Mouse (Mus musculus) forebrain, embryonic 11.5 days (tissue): ENCODE measurements around the gene Hist1h2bg. TPM values are rescaled to one million over a fixed set of nuclear protein-coding genes. Genes with fewer than 3 reads are reported as not detected.
"Not testable (repeated sequence)": the region's sequence is repeated elsewhere in the genome, so short reads cannot be mapped to it uniquely, and the experiment has no call there.

ENCODE experiments used
- ATAC-seq: fragments of 200-750 bp; cut with Nextera tagmentation; replicated peaks from 2 replicates; pipeline ENCODE4 v1.8.0; 2017; ENCODE audit warnings: moderate TSS enrichment; ENCODE audit not compliant: low FRiP score
- DNase-seq: peaks from one replicate; pipeline ENCODE4 v3.0.0-alpha.2; 2017; ENCODE audit warnings: low spot score
- H3K27ac ChIP-seq: fragments of 300-500 bp; sonication (generic); 2 replicates; pipeline ENCODE4 v1.5.1; 2014; ENCODE audit warnings: low read depth, low read length
- H3K27me3 ChIP-seq: fragments of 300-500 bp; sonication (generic); 2 replicates; pipeline ENCODE4 v1.6.1; 2014; ENCODE audit warnings: mild to moderate bottlenecking, low read length, mixed read lengths; ENCODE audit not compliant: control insufficient read depth, insufficient read depth
- H3K36me3 ChIP-seq: fragments of 300-500 bp; sonication (generic); 2 replicates; pipeline ENCODE4 v1.6.1; 2014; ENCODE audit warnings: mild to moderate bottlenecking, low read length, moderate library complexity, mixed read lengths; ENCODE audit not compliant: control insufficient read depth, insufficient read depth
- H3K4me1 ChIP-seq: fragments of 300-500 bp; sonication (generic); replicated peaks from 2 replicates; pipeline ENCODE4 v1.6.1; 2014; ENCODE audit warnings: low read length, mixed read lengths; ENCODE audit not compliant: control insufficient read depth, insufficient read depth
- H3K4me2 ChIP-seq: fragments of 300-500 bp; sonication (generic); 2 replicates; pipeline ENCODE4 v1.6.1; 2014; ENCODE audit warnings: low read depth, mild to moderate bottlenecking, low read length, moderate library complexity, mixed read lengths; ENCODE audit not compliant: severe bottlenecking
- H3K4me3 ChIP-seq: fragments of 300-500 bp; sonication (generic); 2 replicates; pipeline ENCODE4 v1.5.1; 2014; ENCODE audit warnings: low read depth, low read length
- H3K9ac ChIP-seq: fragments of 300-500 bp; sonication (generic); 2 replicates; pipeline ENCODE4 v1.6.1; 2014; ENCODE audit warnings: low read length
- H3K9me3 ChIP-seq: fragments of 300-500 bp; sonication (generic); 2 replicates; pipeline ENCODE4 v1.6.1; 2016; ENCODE audit warnings: low read length, mixed read lengths; ENCODE audit not compliant: control insufficient read depth
- WGBS: fragments of 180-500 bp; shearing (Covaris S2); extraction: QIAGEN DNeasy Blood & Tissue Kit; methylation state at CpG from one replicate; pipeline ENCODE4 v1.1.7; 2014; 5-methylcytosine and 5-hydroxymethylcytosine counted together
- polyA plus RNA-seq: library from polyadenylated mRNA; unstranded; fragments of >200 nt; fragmentation: Nextera tagmentation; extraction: Ambion mirVana; gene quantifications from 2 replicates; pipeline ENCODE4 v1.2.1, GENCODE M21; 2014

Gene Hist1h2bg
- polyA plus RNA-seq, 1 experiment from 2014 or later = 7.4 TPM

GRCm38 (mm10) chr13:23536076-23536822 lies 34.9 kb upstream of the Hist1h2bg start:
- H3K36me3 ChIP-seq = no peaks in the 10 kb centered on the region
- WGBS = 25% methylated on average over 7 of the region's 7 CpGs
- H3K27ac ChIP-seq = peak overlapping the region; percentile 99
- H3K27me3 ChIP-seq = no peaks in the 10 kb centered on the region
- H3K9ac ChIP-seq = peak overlapping the region; percentile 79
- ATAC-seq = no peak
- H3K9me3 ChIP-seq = no peaks in the 10 kb centered on the region
- H3K4me2 ChIP-seq = peak overlapping the region; percentile 76
- H3K4me1 ChIP-seq = peaks cover 3% of the 10 kb centered on the region
- H3K4me3 ChIP-seq = peak overlapping the region; percentile 57
- peak; percentile 45 for DNase-seq

- DNase-seq (peak; percentile 50), ATAC-seq (no peak)
- peaks cover 3% of the 10 kb centered on the region for H3K4me1 ChIP-seq
- H3K27me3 ChIP-seq = no peaks in the 10 kb centered on the region
- H3K4me3 ChIP-seq = peak overlapping the region; percentile 57; the same call in 1 of the 2 replicates
- H3K27ac ChIP-seq = 0 out of 2 replicates have a peak overlapping the region, but pooled peaks have one; percentile 99
- H3K9ac ChIP-seq = peak overlapping the region; percentile 16; the same call in 1 of the 2 replicates
- H3K9me3 ChIP-seq = no peaks in the 10 kb centered on the region
- no peaks in the 10 kb centered on the region for H3K36me3 ChIP-seq
- H3K4me2 ChIP-seq = peak overlapping the region; percentile 76
- 74% methylated on average over 3 of the region's 3 CpGs for WGBS
Measured at GRCm38 (mm10) chr13:23537006-23537710, 34.0 kb upstream of the Hist1h2bg start.

DNA sequence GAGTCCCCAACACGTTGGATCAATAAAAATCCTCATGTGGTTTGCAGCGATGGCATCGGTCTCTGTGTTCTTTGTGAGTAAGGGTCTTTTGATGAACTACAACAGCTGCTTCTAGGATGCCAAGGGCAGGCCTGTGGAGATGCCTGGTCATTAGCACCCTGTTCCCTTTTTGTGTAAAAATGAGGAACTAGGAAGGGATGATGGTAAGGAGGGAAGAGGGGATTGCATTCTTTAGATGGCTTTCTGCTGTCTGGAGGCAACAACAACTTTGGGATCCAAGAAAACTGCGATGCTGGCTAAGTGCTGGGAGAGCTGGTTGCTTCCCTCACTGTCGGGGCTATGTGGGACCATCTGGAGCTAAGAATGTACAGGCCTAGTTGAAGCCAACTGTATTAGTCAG lies 32.9 kb upstream of the Hist1h2bg start:
- Histone ChIP-seq H3K9me3 (no peaks in the 10 kb centered on the region), H3K9ac (no peak overlapping the region), H3K4me2 (no peak overlapping the region), H3K4me1 (no peaks in the 10 kb centered on the region; the same call in none of the 2 replicates), H3K27ac (no peak overlapping the region), H3K4me3 (no peak overlapping the region), H3K27me3 (no peaks in the 10 kb centered on the region), H3K36me3 (no peaks in the 10 kb centered on the region)
- ATAC-seq = no peak
- WGBS = 77% methylated on average over 5 of the region's 5 CpGs
- DNase-seq = peak; percentile 46

GRCm38 (mm10) chr13:23539821-23540220 lies 31.4 kb upstream of the Hist1h2bg start:
- not testable (repeated sequence) for H3K27ac ChIP-seq, H3K9me3 ChIP-seq, H3K4me1 ChIP-seq, H3K4me3 ChIP-seq, H3K9ac ChIP-seq, DNase-seq, H3K36me3 ChIP-seq, H3K4me2 ChIP-seq, H3K27me3 ChIP-seq, ATAC-seq
- WGBS = 77% methylated on average over 1 of the region's 1 CpGs

GRCm38 (mm10) chr13:23541497-23541896 lies 29.7 kb upstream of the Hist1h2bg start:
- H3K4me2 ChIP-seq = no peak overlapping the region
- H3K4me3 ChIP-seq = no peak overlapping the region
- DNase-seq = no peak
- H3K27ac ChIP-seq = no peak overlapping the region
- H3K9me3 ChIP-seq = no peaks in the 10 kb centered on the region
- H3K27me3 ChIP-seq = no peaks in the 10 kb centered on the region
- H3K4me1 ChIP-seq = no peaks in the 10 kb centered on the region; the same call in none of the 2 replicates
- 76% methylated on average over 3 of the region's 3 CpGs for WGBS
- no peak for ATAC-seq
- H3K9ac ChIP-seq = no peak overlapping the region
- H3K36me3 ChIP-seq = no peaks in the 10 kb centered on the region

- Histone ChIP-seq H3K27ac (peak overlapping the region; percentile 94), H3K9ac (peak overlapping the region; percentile 68), H3K4me2 (peak overlapping the region; percentile 53), H3K4me3 (peak overlapping the region; percentile 40)
- H3K36me3 ChIP-seq, ATAC-seq, H3K9me3 ChIP-seq, H3K4me1 ChIP-seq, H3K27me3 ChIP-seq: not testable (repeated sequence)
- DNase-seq = peak; percentile 41
- 6% methylated on average over 3 of the region's 3 CpGs for WGBS
Measured at GRCm38 (mm10) chr13:23542225-23542980, 28.8 kb upstream of the Hist1h2bg start.

GRCm38 (mm10) chr13:23542999-23543607 lies 28.1 kb upstream of the Hist1h2bg start, which contains the start of gene Hist1h2bh:
Hist1h2bh (minus strand) TSS chr13:23543392.
- Histone ChIP-seq H3K4me3 (peak within 1 kb of the TSS; percentile 40), H3K27ac (peak within 1 kb of the TSS; percentile 94), H3K4me2 (peak within 1 kb of the TSS; percentile 74), H3K9ac (peak within 1 kb of the TSS; percentile 68)
- WGBS = under 1% methylated on average over 23 of the region's 42 CpGs
- ATAC-seq (peak; percentile 93), DNase-seq (peak; percentile 80)
- H3K27me3 ChIP-seq, H3K36me3 ChIP-seq, H3K4me1 ChIP-seq, H3K9me3 ChIP-seq: not testable (repeated sequence)
